Mouse (Mus musculus): ENCODE measurements around the gene Slc25a31. TPM values are rescaled to one million over a fixed set of nuclear protein-coding genes. Genes with fewer than 3 reads are reported as not detected.

The Slc25a31 gene
- polyA plus RNA-seq, 1 experiment from 2014 or later, result 0.11 TPM

GRCm38 (mm10) chr3:40695162-40695561 is 13.5 kb upstream of the Slc25a31 start:
- Histone ChIP-seq H3K4me2 (replicated peaks; ENCODE audit: low read depth, low read length) (no peak overlapping the region), H3K27me3 (ENCODE audit: control insufficient read depth, insufficient read depth, low read length) (no peaks in the 10 kb centered on the region), H3K27ac (ENCODE audit: low read depth, low read length) (no peak overlapping the region), H3K9ac (ENCODE audit: low read depth, low read length) (no peak overlapping the region), H3K4me1 (replicated peaks; ENCODE audit: control insufficient read depth, insufficient read depth, low read length) (no peaks in the 10 kb centered on the region), H3K4me3 (ENCODE audit: low read depth, low read length) (no peak overlapping the region), H3K36me3 (ENCODE audit: control insufficient read depth, insufficient read depth, low read length) (no peaks in the 10 kb centered on the region), H3K9me3 (ENCODE audit: control insufficient read depth, low read length) (no peaks in the 10 kb centered on the region)
- WGBS, result 97% methylated on average over 2 of the region's 2 CpGs
- DNase-seq (ENCODE audit: low spot score) (no peak), ATAC-seq (ENCODE audit: low FRiP score) (no peak)

DNA sequence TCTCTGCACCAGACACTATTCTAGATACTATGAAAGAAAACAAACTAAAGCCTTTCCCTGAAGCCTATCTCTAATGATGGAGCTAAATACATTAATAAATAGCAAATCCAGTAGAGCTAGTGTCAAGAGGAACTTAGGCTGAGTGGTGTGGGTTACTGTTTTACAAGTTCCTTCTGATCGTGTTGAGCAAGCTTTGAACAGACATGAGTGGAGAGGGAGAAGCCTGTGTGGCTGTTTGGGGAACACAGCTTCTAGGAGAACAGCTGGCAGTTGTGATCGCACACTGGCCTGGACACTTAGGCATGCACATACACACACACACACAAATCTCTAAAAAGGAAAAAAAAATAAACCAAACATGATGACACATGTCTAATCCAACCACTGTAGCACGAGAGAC is 9.8 kb upstream of the Slc25a31 start:
- Histone ChIP-seq H3K9me3 (ENCODE audit: control insufficient read depth, low read length) (no peaks in the 10 kb centered on the region), H3K27me3 (ENCODE audit: control insufficient read depth, insufficient read depth, low read length) (no peaks in the 10 kb centered on the region), H3K9ac (ENCODE audit: low read depth, low read length) (no peak overlapping the region), H3K36me3 (ENCODE audit: control insufficient read depth, insufficient read depth, low read length) (no peaks in the 10 kb centered on the region), H3K4me3 (ENCODE audit: low read depth, low read length) (no peak overlapping the region), H3K27ac (ENCODE audit: low read depth, low read length) (no peak overlapping the region), H3K4me2 (replicated peaks; ENCODE audit: low read depth, low read length) (no peak overlapping the region), H3K4me1 (replicated peaks; ENCODE audit: control insufficient read depth, insufficient read depth, low read length) (no peaks in the 10 kb centered on the region)
- no peak for ATAC-seq (ENCODE audit: low FRiP score)
- DNase-seq (ENCODE audit: low spot score), result no peak
- WGBS, result 86% methylated on average over 3 of the region's 3 CpGs

DNA sequence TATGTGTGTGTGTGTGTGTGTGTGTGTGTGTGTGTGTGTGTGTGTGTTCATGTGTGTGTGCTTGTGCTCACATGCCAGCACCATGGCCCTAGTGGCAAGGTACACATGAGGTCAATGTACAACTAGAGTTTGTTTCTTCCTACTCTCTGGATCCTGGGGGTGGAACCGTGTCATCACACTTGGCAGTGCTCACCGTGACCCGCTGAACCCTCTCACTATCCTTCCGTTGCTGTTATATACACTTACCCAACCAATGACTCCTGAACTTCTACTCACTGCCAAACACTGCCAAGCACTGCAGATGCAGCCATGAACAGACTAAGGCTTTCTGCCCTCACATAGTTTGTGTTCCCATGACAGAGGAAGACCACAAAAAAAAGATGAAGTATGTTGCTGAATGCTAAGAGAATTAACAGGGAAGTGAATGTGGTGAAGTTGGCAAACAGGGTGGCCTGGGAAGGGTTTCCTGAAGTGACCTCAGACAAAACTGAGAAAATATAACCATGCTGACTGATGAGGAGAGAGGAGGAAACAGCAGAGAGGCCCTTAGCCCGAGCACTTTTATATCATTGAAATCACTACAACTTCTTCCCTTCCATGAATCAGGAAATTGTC is 3.7 kb upstream of the Slc25a31 start:
- Histone ChIP-seq H3K9ac (ENCODE audit: low read depth, low read length) (no peak overlapping the region), H3K4me3 (ENCODE audit: low read depth, low read length) (no peak overlapping the region), H3K9me3 (ENCODE audit: control insufficient read depth, low read length) (no peaks in the 10 kb centered on the region), H3K36me3 (ENCODE audit: control insufficient read depth, insufficient read depth, low read length) (no peaks in the 10 kb centered on the region), H3K27me3 (ENCODE audit: control insufficient read depth, insufficient read depth, low read length) (no peaks in the 10 kb centered on the region), H3K27ac (ENCODE audit: low read depth, low read length) (no peak overlapping the region), H3K4me1 (replicated peaks; ENCODE audit: control insufficient read depth, insufficient read depth, low read length) (no peaks in the 10 kb centered on the region), H3K4me2 (replicated peaks; ENCODE audit: low read depth, low read length) (no peak overlapping the region)
- DNase-seq (ENCODE audit: low spot score), result no peak
- no peak for ATAC-seq (ENCODE audit: low FRiP score)
- WGBS, result 84% methylated on average over 5 of the region's 5 CpGs

GRCm38 (mm10) chr3:40716056-40716455 is 7.4 kb downstream of the Slc25a31 start:
- WGBS, result 63% methylated on average over 1 of the region's 1 CpGs
- no peak overlapping the region for H3K4me3 ChIP-seq (ENCODE audit: low read depth, low read length)
- DNase-seq (ENCODE audit: low spot score), result no peak
- ATAC-seq (ENCODE audit: low FRiP score), result no peak
- H3K9me3 ChIP-seq (ENCODE audit: control insufficient read depth, low read length), result no peaks in the 10 kb centered on the region
- no peak overlapping the region for H3K4me2 ChIP-seq (replicated peaks; ENCODE audit: low read depth, low read length)
- H3K4me1 ChIP-seq (replicated peaks; ENCODE audit: control insufficient read depth, insufficient read depth, low read length), result no peaks in the 10 kb centered on the region
- H3K9ac ChIP-seq (ENCODE audit: low read depth, low read length), result no peak overlapping the region
- no peak overlapping the region for H3K27ac ChIP-seq (ENCODE audit: low read depth, low read length)
- H3K27me3 ChIP-seq (ENCODE audit: control insufficient read depth, insufficient read depth, low read length), result no peaks in the 10 kb centered on the region
- no peaks in the 10 kb centered on the region for H3K36me3 ChIP-seq (ENCODE audit: control insufficient read depth, insufficient read depth, low read length)

DNA sequence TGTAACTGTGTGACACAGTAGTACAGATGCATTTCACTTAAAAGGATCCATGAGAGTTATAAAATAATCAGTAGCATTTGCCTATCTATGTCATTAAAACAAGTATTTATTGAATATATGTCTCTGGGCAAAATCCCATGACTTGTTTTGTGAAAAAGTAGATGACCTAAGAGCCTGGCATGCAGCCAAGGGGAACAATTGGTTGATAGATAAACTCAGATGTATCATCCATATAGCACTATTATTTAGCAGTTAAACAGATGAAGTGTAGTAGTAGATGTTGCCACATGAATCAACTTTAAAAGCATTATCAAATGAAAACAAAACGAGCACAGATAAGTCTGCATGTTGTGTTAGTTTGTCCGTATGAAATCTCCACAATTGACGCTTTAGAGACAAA is 10.4 kb downstream of the Slc25a31 start:
- Histone ChIP-seq H3K4me2 (replicated peaks; ENCODE audit: low read depth, low read length) (no peak overlapping the region), H3K9me3 (ENCODE audit: control insufficient read depth, low read length) (no peaks in the 10 kb centered on the region), H3K36me3 (ENCODE audit: control insufficient read depth, insufficient read depth, low read length) (no peaks in the 10 kb centered on the region), H3K27ac (ENCODE audit: low read depth, low read length) (no peak overlapping the region), H3K4me3 (ENCODE audit: low read depth, low read length) (no peak overlapping the region), H3K9ac (ENCODE audit: low read depth, low read length) (no peak overlapping the region), H3K27me3 (ENCODE audit: control insufficient read depth, insufficient read depth, low read length) (no peaks in the 10 kb centered on the region), H3K4me1 (replicated peaks; ENCODE audit: control insufficient read depth, insufficient read depth, low read length) (no peaks in the 10 kb centered on the region)
- DNase-seq (ENCODE audit: low spot score), result no peak
- 85% methylated on average over 3 of the region's 3 CpGs for WGBS
- no peak for ATAC-seq (ENCODE audit: low FRiP score)

GRCm38 (mm10) chr3:40738381-40738912 is 29.8 kb downstream of the Slc25a31 start:
- no peak for ATAC-seq (ENCODE audit: low FRiP score)
- no peaks in the 10 kb centered on the region for H3K4me1 ChIP-seq (replicated peaks; ENCODE audit: control insufficient read depth, insufficient read depth, low read length)
- 90% methylated on average over 6 of the region's 6 CpGs for WGBS
- no peak overlapping the region for H3K27ac ChIP-seq (ENCODE audit: low read depth, low read length)
- H3K4me2 ChIP-seq (replicated peaks; ENCODE audit: low read depth, low read length), result no peak overlapping the region
- H3K36me3 ChIP-seq (ENCODE audit: control insufficient read depth, insufficient read depth, low read length), result no peaks in the 10 kb centered on the region
- H3K9me3 ChIP-seq (ENCODE audit: control insufficient read depth, low read length), result no peaks in the 10 kb centered on the region
- no peak overlapping the region for H3K4me3 ChIP-seq (ENCODE audit: low read depth, low read length)
- no peaks in the 10 kb centered on the region for H3K27me3 ChIP-seq (ENCODE audit: control insufficient read depth, insufficient read depth, low read length)
- H3K9ac ChIP-seq (ENCODE audit: low read depth, low read length), result no peak overlapping the region
- no peak for DNase-seq (ENCODE audit: low spot score)

DNA sequence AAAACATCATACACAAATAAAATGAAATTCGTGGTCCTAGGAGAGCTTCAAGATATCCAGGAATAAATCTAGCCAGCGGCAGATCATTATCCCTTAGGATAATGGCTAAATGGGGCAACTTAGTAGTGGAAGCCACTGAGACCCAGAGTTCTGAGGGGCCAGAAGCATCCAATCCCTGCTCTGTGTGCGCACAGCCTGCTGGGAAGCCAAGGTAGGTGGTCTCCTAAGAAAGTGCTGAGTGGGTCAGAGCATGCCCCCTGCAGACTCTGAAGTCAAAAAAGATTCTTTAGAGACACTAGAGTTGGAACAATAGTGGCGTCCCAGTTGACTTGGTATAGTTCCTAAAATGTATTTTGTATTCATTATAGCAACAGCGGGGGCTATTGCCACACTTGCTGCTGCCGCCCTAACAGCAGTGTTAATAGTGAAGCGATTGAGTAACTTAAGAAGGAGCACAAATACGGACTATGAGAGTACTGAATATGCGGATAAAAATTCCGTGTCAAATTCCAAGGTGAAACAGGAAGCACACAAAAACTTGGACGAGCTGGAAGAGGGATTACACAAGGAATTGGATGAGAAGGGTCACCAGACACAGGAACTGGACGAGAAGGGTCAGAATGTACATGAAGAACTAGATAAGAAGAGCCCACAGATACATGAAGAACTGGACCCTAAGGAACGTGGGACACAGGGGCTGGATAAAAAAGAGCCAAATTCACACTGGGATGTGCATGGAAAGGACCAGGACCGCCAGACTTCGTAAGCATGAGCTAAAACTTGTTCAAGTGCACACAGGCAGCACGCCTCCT is 35.6 kb downstream of the Slc25a31 start, which contains the start of gene Hspa4l:
Gene Hspa4l, plus strand, starts transcription at position 472 of the 812 bp plus-strand sequence.
- peak within 1 kb of the TSS; percentile 85 for H3K4me3 ChIP-seq (ENCODE audit: low read depth, low read length)
- H3K36me3 ChIP-seq (ENCODE audit: control insufficient read depth, insufficient read depth, low read length), result no peaks in the 10 kb centered on the region
- H3K4me1 ChIP-seq (replicated peaks; ENCODE audit: control insufficient read depth, insufficient read depth, low read length), result no peaks in the 10 kb centered on the region; the same call in 1 of the 2 replicates
- no peak for ATAC-seq (ENCODE audit: low FRiP score)
- WGBS, result 19% methylated on average over 16 of the region's 16 CpGs
- H3K9ac ChIP-seq (ENCODE audit: low read depth, low read length), result peak within 1 kb of the TSS; percentile 88
- H3K27me3 ChIP-seq (ENCODE audit: control insufficient read depth, insufficient read depth, low read length), result no peaks in the 10 kb centered on the region
- H3K27ac ChIP-seq (ENCODE audit: low read depth, low read length), result peak within 1 kb of the TSS; percentile 92
- no peaks in the 10 kb centered on the region for H3K9me3 ChIP-seq (ENCODE audit: control insufficient read depth, low read length)
- peak; percentile 21 for DNase-seq (ENCODE audit: low spot score)
- H3K4me2 ChIP-seq (replicated peaks; ENCODE audit: low read depth, low read length), result peak within 1 kb of the TSS; percentile 85

GRCm38 (mm10) chr3:40744836-40745660 is 36.4 kb downstream of the Slc25a31 start:
- DNase-seq (ENCODE audit: low spot score) (peak; percentile 95), ATAC-seq (ENCODE audit: low FRiP score) (peak; percentile 96)
- Histone ChIP-seq H3K9ac (ENCODE audit: low read depth, low read length) (peak overlapping the region; percentile 88), H3K9me3 (ENCODE audit: control insufficient read depth, low read length) (no peaks in the 10 kb centered on the region), H3K4me3 (ENCODE audit: low read depth, low read length) (peak overlapping the region; percentile 85), H3K4me2 (replicated peaks; ENCODE audit: low read depth, low read length) (peak overlapping the region; percentile 85), H3K27ac (ENCODE audit: low read depth, low read length) (peak overlapping the region; percentile 92), H3K27me3 (ENCODE audit: control insufficient read depth, insufficient read depth, low read length) (no peaks in the 10 kb centered on the region), H3K4me1 (replicated peaks; ENCODE audit: control insufficient read depth, insufficient read depth, low read length) (no peaks in the 10 kb centered on the region; the same call in 1 of the 2 replicates), H3K36me3 (ENCODE audit: control insufficient read depth, insufficient read depth, low read length) (no peaks in the 10 kb centered on the region)
- under 1% methylated on average over 49 of the region's 93 CpGs for WGBS

Data from hindbrain, embryonic 11.5 days (tissue).